8 mouse cellular contexts compared by ENCODE assay signal in genomic region chr3:60516054-60516674, GRCm38 (mm10). TPM values are rescaled to one million over a fixed set of nuclear protein-coding genes. Genes with fewer than 3 reads are reported as not detected.
DNase-seq lines count a peak whose midpoint lies in the region; ATAC-seq and TF ChIP-seq lines count a peak whose summit lies in the region.

No protein-coding gene starts in this region.

- peak overlapping the region; percentile 37 for H3K27ac ChIP-seq in CH12.LX (ENCODE audit: insufficient read depth, low read depth)
- H3K27ac ChIP-seq in heart, embryonic 12.5 days (ENCODE audit: poor library complexity, severe bottlenecking): peak overlapping the region; percentile 44
- peak overlapping the region; percentile 92 for H3K27ac ChIP-seq in thymus, adult 2 months (ENCODE audit: control insufficient read depth, insufficient read depth, low read length)

- dilution Hi-C loops in CH12.LX (cut with MboI; ENCODE audit: extremely low pct_ligation_motif_present, extremely low pct_unique_long_range_greater_than_20kb, low sequenced_read_pairs): no loop called here

- intact Hi-C loops in heart, postnatal 25 days (cut with DNase I): no loop called here

- H3K4me1 ChIP-seq in CH12.LX (ENCODE audit: control insufficient read depth in 1 of 2, insufficient read depth in 2 of 2): peaks cover 6 to 79% of the 10 kb centered on the region in 2 experiments
- H3K4me1 ChIP-seq in heart, embryonic 12.5 days (replicated peaks): peaks cover 33% of the 10 kb centered on the region
- H3K4me1 ChIP-seq in thymus, adult 2 months (replicated peaks; ENCODE audit: control insufficient read depth, insufficient read depth, low read length): peaks cover 19% of the 10 kb centered on the region

- peak; percentile 98 for DNase-seq in heart, adult 11 months
- no peak for DNase-seq in heart, postnatal 25 days (ENCODE audit: low spot score)
- peak; percentile 70 for DNase-seq in CH12.LX (ENCODE audit: extremely low read depth)
- DNase-seq in cerebellum, postnatal 36 days: peak; percentile 45 to 47
- DNase-seq in kidney, postnatal 36 days: peak; percentile 72 to 85
- DNase-seq in thymus, adult 2 months: peak; percentile 90

- H3K4me2 ChIP-seq in CH12.LX (ENCODE audit: insufficient read depth, low read depth, poor library complexity, severe bottlenecking): peak overlapping the region; percentile 52
- H3K4me2 ChIP-seq in heart, embryonic 12.5 days: no peak overlapping the region

- no peak; the same call in 1 of the 2 replicates for TF ChIP-seq POLR2A in CH12.LX (IDR thresholded peaks at IDR 0.05; ENCODE audit: low read depth, low read length)
- 0 out of 2 replicates have a peak, but pooled peaks have one; percentile 34 for TF ChIP-seq POLR2A in thymus, adult 2 months (IDR thresholded peaks at IDR 0.05; ENCODE audit: control insufficient read depth, extremely low read depth, insufficient read depth, low read length, poor library complexity)

- in situ Hi-C loops in CH12.LX (cut with MboI; ENCODE audit: low pct_ligation_motif_present, low pct_unique_long_range_greater_than_20kb, low sequenced_read_pairs): no loop called here

- TF ChIP-seq CTCF in CH12.LX (conservative IDR thresholded peaks at IDR 0.05 in 1 of 2, IDR thresholded peaks at IDR 0.05 in 1 of 2; ENCODE audit: low read depth in 2 of 2, low read length in 2 of 2): peak in 1 of 2 experiments; percentile 74; a peak in 2 of 4 replicates
- TF ChIP-seq CTCF in thymus, adult 2 months (IDR thresholded peaks at IDR 0.05; ENCODE audit: borderline replicate concordance, control insufficient read depth, extremely low read depth, insufficient read depth, low read length, poor library complexity): peak; percentile 70

- peak overlapping the region; percentile 17; the same call in 1 of the 2 replicates for H3K9ac ChIP-seq in CH12.LX (ENCODE audit: insufficient read depth, low read depth)
- H3K9ac ChIP-seq in heart, embryonic 12.5 days: no peak overlapping the region

- 36% methylated on average over 12 of the region's 12 CpGs for WGBS in heart, embryonic 12.5 days
- 9% methylated on average over 12 of the region's 12 CpGs for WGBS in thymus, adult 2 months

- peaks cover 71% of the 10 kb centered on the region for H3K79me2 ChIP-seq in CH12.LX (replicated peaks; ENCODE audit: control insufficient read depth, extremely low read depth, insufficient read depth, poor library complexity, severe bottlenecking)

- no peaks in the 10 kb centered on the region for H3K9me3 ChIP-seq in CH12.LX (replicated peaks; ENCODE audit: low read length)
- no peaks in the 10 kb centered on the region for H3K9me3 ChIP-seq in heart, embryonic 12.5 days (replicated peaks)

- H3K4me3 ChIP-seq in CH12.LX (replicated peaks in 1 of 3; ENCODE audit: low read depth in 2 of 3, low read length in 2 of 3, poor library complexity in 1 of 3): peak overlapping the region in 1 of 3 experiments; percentile 33
- no peak overlapping the region for H3K4me3 ChIP-seq in heart, embryonic 12.5 days
- H3K4me3 ChIP-seq in thymus, adult 2 months (ENCODE audit: control insufficient read depth, insufficient read depth, low read length): peak overlapping the region; percentile 60

- H3K27me3 ChIP-seq in CH12.LX (replicated peaks): no peaks in the 10 kb centered on the region
- H3K27me3 ChIP-seq in heart, embryonic 12.5 days (replicated peaks): no peaks in the 10 kb centered on the region
- H3K27me3 ChIP-seq in thymus, adult 2 months (ENCODE audit: control insufficient read depth, insufficient read depth, low read length): no peaks in the 10 kb centered on the region

- 0 out of 2 replicates have a peak, but pooled peaks have one; percentile 36 for ATAC-seq in heart, embryonic 12.5 days (ENCODE audit: insufficient number of reproducible peaks, low FRiP score)
- peak; percentile 75 for ATAC-seq in megakaryocyte-erythroid progenitor cell, adult 5-6 weeks (replicated peaks; ENCODE audit: low FRiP score, low TSS enrichment, poor library complexity, severe bottlenecking)

- TF ChIP-seq RAD21 in CH12.LX (IDR thresholded peaks at IDR 0.05; ENCODE audit: low read depth, low read length): peak; percentile 80

- peaks cover 3 to 27% of the 10 kb centered on the region in 2 experiments for H3K36me3 ChIP-seq in CH12.LX (replicated peaks in 1 of 2; ENCODE audit: control insufficient read depth in 1 of 2, insufficient read depth in 1 of 2, low read length in 1 of 2)
- H3K36me3 ChIP-seq in heart, embryonic 12.5 days: no peaks in the 10 kb centered on the region
- H3K36me3 ChIP-seq in thymus, adult 2 months (ENCODE audit: control insufficient read depth, insufficient read depth, low read length): no peaks in the 10 kb centered on the region

- no peak for TF ChIP-seq EP300 in CH12.LX (IDR thresholded peaks at IDR 0.05; ENCODE audit: low read length)

TF ChIP-seq in CH12.LX, 34 proteins besides CTCF, POLR2A, EP300 and RAD21:
- TF ChIP-seq ZC3H11A (IDR thresholded peaks at IDR 0.05; ENCODE audit: low read depth, low read length) (peak; percentile 10; the same call in 1 of the 2 replicates), JUND (conservative IDR thresholded peaks at IDR 0.05; ENCODE audit: low read depth, low read length) (no peak), USF1 (IDR thresholded peaks at IDR 0.05; ENCODE audit: low read depth, low read length) (no peak), UBTF (IDR thresholded peaks at IDR 0.05; ENCODE audit: low read depth, low read length) (no peak), PAX5 (IDR thresholded peaks at IDR 0.05; ENCODE audit: low read length) (no peak), POLR2AphosphoS2 (IDR thresholded peaks at IDR 0.05; ENCODE audit: low read depth, low read length) (no peak; the same call in 1 of the 2 replicates), MXI1 (IDR thresholded peaks at IDR 0.05; ENCODE audit: low read depth, low read length) (peak; percentile 76), MYC (IDR thresholded peaks at IDR 0.05; ENCODE audit: low read depth, low read length) (peak; percentile 91), RCOR1 (conservative IDR thresholded peaks at IDR 0.05; ENCODE audit: low read depth, low read length) (no peak), CHD1 (IDR thresholded peaks at IDR 0.05; ENCODE audit: low read depth, low read length) (peak; percentile 54; the same call in 1 of the 2 replicates), E2F4 (IDR thresholded peaks at IDR 0.05; ENCODE audit: insufficient replicate concordance, low read depth, low read length) (no peak), ELF1 (IDR thresholded peaks at IDR 0.05; ENCODE audit: low read depth, low read length) (peak; percentile 59; the same call in 1 of the 2 replicates), ETS1 (conservative IDR thresholded peaks at IDR 0.05; ENCODE audit: low read depth, low read length) (peak; percentile 43; the same call in 1 of the 2 replicates), MAX (IDR thresholded peaks at IDR 0.05; ENCODE audit: low read length) (peak; percentile 96), NELFE (IDR thresholded peaks at IDR 0.05; ENCODE audit: low read depth, low read length) (no peak), BHLHE40 (IDR thresholded peaks at IDR 0.05; ENCODE audit: low read depth, low read length) (peak; percentile 99), USF2 (conservative IDR thresholded peaks at IDR 0.05; ENCODE audit: low read depth, low read length) (no peak), MEF2A (IDR thresholded peaks at IDR 0.05; ENCODE audit: borderline replicate concordance, low read depth, low read length) (peak; percentile 67), TCF12 (IDR thresholded peaks at IDR 0.05; ENCODE audit: low read depth, low read length) (0 out of 2 replicates have a peak, but pooled peaks have one; percentile 12), CHD2 (IDR thresholded peaks at IDR 0.05; ENCODE audit: low read length) (no peak), JUN (IDR thresholded peaks at IDR 0.05; ENCODE audit: insufficient read depth, low read depth, low read length) (no peak), MAZ (IDR thresholded peaks at IDR 0.05; ENCODE audit: low read depth, low read length) (no peak), GABPA (IDR thresholded peaks at IDR 0.05; ENCODE audit: insufficient replicate concordance, low read depth, low read length) (no peak), ZKSCAN1 (IDR thresholded peaks at IDR 0.05; ENCODE audit: borderline replicate concordance, low read depth, low read length) (no peak), SMC3 (IDR thresholded peaks at IDR 0.05; ENCODE audit: low read depth, low read length) (peak; percentile 85), HCFC1 (IDR thresholded peaks at IDR 0.05; ENCODE audit: low read depth, low read length) (no peak), MAFK (IDR thresholded peaks at IDR 0.05; ENCODE audit: insufficient replicate concordance, low read length) (no peak), IRF4 (IDR thresholded peaks at IDR 0.05; ENCODE audit: low read depth, low read length) (peak; percentile 77), KAT2A (IDR thresholded peaks at IDR 0.05; ENCODE audit: insufficient replicate concordance, low read length) (no peak), NRF1 (IDR thresholded peaks at IDR 0.05; ENCODE audit: low read depth, low read length) (no peak), ZNF384 (IDR thresholded peaks at IDR 0.05; ENCODE audit: low read depth, low read length) (no peak), SIN3A (IDR thresholded peaks at IDR 0.05; ENCODE audit: low read length) (peak; percentile 56; the same call in 1 of the 2 replicates), TBP (conservative IDR thresholded peaks at IDR 0.05; ENCODE audit: low read depth, low read length) (no peak), ZMIZ1 (IDR thresholded peaks at IDR 0.05; ENCODE audit: low read depth, low read length) (no peak)

RNA-seq across cellular contexts. Expression of gene Mbnl1, which starts 43.5 kb away (rescaled TPM):
- 100 to 1,000 TPM; 191 to 197 TPM for total RNA-seq in heart, postnatal 25 days (2021)
- total RNA-seq in CH12.LX (2012; rRNA removed) (249 and 276 TPM in 2 replicates), CH12.LX (2014; rRNA removed) (332 and 386 TPM in 2 replicates)
- 151 and 174 TPM in 2 replicates for polyA plus RNA-seq in CH12.LX (2012; ENCODE audit: insufficient read length, low read depth)
- 77.4 and 78.4 TPM in 2 replicates for polyA plus RNA-seq in heart, embryonic 12.5 days (2016; fragmentation: Nextera tagmentation; extraction: Ambion mirVana)
- 524 and 588 TPM in 2 replicates for total RNA-seq in megakaryocyte-erythroid progenitor cell, adult 5-6 weeks (2014; fragmentation: Nextera tagmentation)
- total RNA-seq in megakaryocyte-erythroid progenitor cell, adult 5-6 weeks (2017): 726 and 751 TPM in 2 replicates
- 291 and 334 TPM in 2 replicates for polyA plus RNA-seq in thymus, adult 2 months (2012; rRNA removed)

Comparison
In these comparisons a context has a peak if more than half of its experiments do, and no peak if none do; other contexts are left out.
1. H3K27ac ChIP-seq: peak in every context shown above with its lines; median percentile 92 in thymus, adult 2 months; 44 in heart, embryonic 12.5 days; 37 in CH12.LX.